Mouse (Mus musculus) lung, postnatal 10 days (tissue): ENCODE data around the gene Spaca3.

Source experiments
- DNase-seq: peaks from one replicate; pipeline ENCODE4 v3.0.0; 2021

Spaca3 gene

DNA sequence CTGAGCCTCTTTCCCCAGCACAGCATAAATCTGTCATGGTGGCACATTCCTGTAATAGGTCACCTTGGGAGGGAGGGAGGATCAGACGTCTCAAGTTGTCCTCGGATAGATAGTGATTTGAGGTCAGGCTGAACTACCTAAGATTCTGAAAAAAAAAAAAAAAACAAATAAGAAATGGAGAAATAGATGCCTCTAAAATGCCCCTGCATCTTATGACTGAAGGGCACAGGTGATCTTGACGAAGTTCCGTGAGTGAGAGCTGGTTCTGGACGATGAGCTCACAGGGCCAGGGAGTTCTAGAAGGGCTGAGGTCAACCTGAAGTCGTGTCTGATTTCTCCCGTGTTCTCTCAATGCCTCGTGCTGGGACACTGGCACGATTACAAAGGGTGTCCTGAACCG lies at the start of gene Spaca3:
Spaca3 (plus strand) TSS at position 301 of the 400 bp plus-strand sequence.
- DNase-seq, result no peak

DNA sequence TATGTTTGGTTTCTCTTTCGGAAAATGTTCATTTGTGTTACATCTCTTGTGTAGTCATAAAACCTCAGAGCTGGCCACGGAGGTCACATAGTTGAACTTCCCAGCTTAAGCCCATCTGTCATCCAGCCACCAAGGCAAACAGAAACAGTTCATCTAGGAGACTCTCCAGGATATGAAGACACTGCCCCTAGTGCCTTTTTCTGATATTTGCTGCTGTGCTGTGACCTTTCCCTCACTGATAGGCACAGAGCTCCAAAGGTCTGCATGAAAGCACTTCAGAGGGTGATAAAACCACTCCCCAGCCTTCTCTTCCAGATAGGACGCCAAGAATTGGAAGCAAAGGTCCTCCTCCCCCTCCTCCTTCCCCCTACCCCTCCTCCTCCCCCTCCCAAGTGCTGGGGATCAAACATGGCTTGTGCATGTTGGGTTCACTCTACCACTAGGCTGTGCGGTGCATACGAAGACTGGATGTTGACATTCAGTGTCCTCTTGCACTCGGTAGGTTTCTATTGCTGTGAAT lies 49.6 kb upstream of the Spaca3 start:
- DNase-seq, result peak; percentile 75

DNA sequence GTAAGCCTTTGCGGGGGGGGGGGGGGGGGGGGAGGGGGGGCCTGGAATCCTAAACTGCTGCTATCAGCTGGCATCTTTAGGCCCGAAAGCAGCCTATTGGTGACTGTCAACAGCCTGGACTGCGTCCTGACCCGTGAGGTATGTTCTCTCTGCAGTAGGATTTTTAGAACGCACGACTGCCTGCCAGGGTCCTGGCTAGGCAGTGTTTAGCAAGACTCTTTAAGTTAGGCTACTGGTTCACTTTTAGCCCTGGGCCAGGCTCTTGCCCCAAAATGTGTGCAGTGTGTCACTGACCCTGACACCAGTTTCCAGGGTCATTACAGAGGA lies 48.5 kb upstream of the Spaca3 start:
- DNase-seq, result no peak

DNA sequence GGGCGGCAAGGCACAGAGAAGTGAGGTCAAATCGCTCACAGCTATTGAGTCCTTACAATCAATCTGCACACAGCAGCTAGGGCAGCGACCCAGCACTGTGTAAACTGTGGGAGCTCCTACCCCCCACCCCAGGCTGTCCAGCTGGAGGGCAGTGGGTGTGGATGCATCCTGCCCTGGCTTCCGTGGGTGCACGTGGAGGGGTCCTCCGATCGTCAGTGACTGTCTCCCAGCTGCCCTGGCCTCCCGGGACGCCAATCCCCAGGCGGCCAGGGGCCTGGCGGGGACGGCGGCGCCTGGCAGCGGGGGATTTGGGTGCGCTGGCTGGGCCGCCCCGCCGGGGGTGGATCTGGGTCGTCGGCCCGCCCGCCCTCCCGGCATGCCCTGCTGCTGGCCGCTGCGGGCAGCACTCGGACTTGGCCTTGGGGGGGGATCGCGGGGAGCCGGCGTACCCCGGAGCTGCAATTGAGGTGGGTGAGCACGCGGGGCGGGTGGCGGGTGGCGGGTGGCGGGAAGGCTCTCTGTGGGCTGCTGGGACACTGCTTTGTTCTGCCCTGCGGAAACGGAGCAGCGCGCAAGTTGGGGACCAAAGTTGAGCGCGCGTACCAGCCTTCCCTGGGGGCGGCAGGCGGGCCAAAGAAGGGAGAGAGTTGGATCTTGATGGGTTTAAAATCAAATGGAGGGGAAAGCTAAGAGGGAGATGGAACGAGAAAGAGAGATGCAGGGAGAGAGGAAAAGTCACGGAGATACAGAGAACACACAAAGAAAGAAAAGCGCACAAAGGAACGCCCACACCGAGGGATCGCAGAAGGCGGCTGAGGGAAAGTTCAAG lies 48.0 kb upstream of the Spaca3 start, which contains the start of gene Tmem98:
Tmem98 (plus strand) TSS at position 183 of the 829 bp plus-strand sequence.
- DNase-seq, result peak; percentile 73

DNA sequence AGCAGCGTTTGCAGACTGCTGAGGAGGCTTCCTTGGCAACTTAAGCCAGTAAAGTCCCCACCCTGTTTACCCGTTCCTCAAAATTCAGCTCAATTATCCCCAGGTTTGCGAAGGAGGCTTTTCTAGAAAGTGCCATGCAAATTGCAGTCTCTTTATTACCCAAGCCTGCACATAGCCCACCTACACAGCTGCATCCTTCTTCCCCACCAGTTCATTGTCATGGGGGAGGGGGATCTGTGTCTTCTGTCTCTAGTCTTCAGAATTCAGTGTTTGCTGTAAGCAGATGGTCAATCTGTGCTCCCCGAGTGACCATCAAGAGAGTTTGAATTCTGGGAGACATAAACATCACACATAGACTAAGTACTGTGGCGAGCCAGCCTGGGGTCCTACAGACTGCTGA lies 47.0 kb upstream of the Spaca3 start:
- DNase-seq, result no peak

DNA sequence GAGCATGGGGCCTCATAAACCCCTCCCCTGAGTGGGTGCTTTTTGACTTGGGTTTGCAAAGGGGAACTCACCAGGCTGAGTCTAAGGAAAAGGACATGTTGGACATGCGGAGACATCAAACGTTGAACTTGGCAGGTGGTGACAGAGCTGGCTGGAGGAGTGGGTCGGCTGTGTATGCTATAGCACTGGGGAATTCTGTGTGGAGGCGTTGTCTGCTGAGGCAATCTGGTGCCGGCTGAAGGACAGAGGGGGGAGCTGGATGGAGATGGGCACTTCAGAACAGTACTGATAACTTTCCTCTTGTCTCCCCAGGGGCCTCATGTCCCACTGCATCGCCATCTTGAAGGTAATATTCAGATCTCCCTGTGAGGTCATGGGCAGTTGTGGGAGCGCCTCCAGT lies 42.8 kb upstream of the Spaca3 start:
- no peak for DNase-seq

DNA sequence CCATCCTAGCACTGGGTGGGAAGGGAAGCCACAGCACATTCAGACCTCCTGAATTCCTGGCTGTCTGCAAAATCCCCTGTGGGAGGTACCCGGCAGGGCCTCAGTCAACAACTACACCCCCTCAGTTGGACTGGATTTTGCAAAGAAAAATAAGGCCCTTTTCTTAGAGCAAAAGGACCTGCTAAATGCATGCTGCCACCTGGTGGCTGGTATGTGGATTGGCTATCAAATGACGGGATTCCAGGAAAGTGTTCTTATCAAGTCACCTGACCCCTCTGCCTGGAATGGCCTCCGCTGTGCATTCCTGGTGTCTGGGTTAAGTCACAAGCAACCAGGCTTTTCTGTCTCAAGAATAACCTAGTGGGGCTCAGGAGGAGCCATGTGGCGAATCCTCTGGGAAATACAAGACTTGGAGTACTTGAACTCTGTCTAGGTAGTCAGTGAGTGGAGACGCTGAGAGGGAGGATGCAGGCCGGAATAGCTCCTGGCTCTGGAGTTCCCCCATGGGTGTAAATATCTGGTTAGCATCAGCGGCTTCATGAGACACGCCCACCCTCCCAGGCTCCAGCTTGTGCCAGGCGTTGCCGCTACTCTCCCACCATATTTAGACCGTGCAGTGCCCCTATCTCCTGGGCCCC lies 40.0 kb upstream of the Spaca3 start:
- DNase-seq, result peak; percentile 91

DNA sequence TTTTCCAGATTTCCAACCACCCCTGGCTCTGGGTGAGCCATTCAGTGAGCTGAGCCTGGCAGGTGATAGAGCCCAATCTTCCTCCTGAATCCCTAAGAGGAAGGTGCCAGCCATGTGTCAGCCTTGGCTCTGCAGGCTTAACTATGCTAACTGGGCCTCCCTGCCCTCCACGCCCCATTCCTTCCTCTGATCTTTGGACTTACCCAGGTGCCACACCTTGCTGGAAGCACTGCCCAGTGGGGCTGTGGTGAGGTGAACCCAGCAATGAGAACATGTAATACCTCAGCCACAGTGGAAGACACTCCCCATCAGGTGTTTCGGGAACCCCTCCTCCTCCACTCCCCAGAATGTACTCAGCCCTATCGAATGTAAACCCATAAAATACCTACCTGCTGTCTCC lies 38.1 kb upstream of the Spaca3 start:
- DNase-seq, result peak; percentile 33

DNA sequence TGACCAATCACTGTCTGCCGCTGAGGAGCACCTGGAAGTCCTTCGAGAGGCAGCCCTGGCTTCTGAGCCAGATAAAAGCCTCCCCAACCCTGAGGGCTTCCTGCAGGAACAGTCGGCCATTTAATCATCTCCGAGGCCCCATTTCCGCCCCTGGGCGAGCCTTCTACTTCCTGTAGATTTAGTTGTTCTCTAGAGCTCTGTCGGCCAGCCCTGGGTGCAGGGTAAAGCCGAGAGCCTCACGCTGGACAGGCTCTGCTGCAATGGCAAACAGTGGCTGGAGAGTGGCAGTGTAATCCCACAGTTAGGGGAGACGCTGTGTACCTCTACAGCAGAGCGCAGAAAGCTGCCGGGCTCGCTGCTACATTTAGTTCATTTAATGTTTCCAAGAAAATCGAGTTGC lies 36.9 kb upstream of the Spaca3 start:
- peak; percentile 63 for DNase-seq

DNA sequence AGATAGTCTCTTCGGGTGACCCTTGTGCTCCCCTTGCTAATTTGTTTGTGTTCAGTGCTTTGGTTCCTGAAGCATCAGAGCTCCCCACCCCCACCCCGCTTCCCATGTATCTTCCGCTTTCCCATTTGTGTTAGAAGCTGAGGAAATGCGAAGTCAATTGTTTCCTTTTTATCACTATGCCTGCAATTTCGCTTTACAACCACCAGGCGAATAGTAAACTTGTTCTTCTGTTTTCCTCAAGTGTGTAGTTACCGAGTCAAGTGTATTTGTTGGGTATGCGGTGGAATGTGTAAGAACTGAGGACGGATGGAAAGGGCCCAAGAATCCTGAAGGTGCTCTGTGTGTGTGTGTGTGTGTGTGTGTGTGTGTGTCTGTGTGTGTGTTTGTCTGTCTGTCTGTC lies 36.4 kb upstream of the Spaca3 start:
- no peak for DNase-seq

DNA sequence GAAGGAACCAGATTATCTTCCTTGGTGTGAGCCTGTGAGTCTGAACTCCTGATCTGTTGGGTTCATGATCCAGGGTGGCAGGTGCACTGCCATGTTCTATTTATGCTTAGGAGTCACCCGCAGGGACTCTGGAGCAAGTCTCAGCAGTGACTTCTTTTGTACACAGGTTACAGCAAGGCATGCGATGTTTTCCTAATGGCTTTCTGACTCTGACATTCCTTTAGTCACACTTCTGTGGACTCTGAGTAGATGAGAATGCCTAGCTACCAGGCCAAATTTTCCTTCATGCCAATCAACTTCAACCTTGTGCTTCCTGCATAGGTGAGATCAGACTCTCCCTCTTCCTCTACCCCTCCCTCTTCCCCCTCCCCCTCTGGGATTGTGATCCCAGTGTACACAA lies 22.8 kb upstream of the Spaca3 start:
- DNase-seq, result no peak

DNA sequence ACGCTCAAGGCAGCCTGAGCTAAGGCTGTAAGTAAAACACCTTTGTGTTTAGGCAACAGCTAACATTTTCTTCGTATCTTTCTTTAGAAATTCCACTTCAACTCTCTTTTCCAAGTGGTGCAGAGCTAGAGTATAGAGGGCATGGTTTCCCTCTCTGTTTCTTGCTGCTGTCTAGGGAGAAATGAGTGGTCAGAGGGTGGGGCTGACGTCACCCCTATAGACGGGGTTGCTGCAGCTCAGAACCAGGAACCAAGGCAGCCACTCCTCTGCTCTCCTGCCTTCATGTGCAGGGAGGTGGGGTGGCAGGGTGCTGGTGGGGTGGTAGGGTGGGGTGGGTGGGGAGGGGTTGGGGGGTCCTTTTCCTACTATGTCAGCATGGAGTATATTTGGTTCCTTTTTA lies 22.3 kb upstream of the Spaca3 start:
- DNase-seq, result no peak

DNA sequence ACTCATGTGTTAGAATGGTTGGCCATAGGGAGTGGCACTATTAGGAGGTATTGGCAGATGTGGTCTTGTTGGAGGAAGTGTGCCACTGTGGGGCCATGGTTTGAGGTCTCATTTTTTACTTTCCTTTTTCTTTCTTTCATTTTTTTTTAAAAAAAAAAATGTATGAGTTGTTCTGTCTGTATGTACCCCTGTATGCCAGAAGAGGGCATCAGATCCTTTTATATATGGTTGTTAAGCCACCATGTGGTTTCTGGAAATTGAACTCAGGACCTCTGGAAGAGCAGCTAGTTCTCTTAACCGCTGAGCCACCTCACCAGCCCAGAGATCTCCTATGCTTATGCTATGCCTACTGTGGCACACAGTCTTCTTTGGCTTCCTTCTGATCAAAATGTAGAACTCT lies 19.4 kb upstream of the Spaca3 start:
- DNase-seq, result no peak

DNA sequence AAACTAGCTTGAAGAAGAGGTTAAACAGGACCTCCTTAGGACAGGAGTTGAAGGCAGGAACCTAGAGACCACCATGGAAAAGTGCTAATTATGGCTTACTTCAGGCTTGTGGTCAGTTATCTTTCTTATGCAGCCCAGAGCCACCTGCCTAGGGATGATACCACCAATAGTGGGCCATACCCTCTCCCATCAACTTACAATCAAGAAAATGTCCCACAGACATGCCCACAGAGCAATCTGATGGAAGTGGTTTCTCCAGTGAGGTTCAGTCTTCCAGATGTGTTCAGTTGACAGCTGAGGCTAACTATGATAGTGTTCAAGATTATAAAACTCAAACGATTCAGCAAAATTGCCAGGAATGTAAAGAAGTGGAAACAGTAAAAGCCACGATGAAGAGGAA lies 14.7 kb upstream of the Spaca3 start:
- no peak for DNase-seq

DNA sequence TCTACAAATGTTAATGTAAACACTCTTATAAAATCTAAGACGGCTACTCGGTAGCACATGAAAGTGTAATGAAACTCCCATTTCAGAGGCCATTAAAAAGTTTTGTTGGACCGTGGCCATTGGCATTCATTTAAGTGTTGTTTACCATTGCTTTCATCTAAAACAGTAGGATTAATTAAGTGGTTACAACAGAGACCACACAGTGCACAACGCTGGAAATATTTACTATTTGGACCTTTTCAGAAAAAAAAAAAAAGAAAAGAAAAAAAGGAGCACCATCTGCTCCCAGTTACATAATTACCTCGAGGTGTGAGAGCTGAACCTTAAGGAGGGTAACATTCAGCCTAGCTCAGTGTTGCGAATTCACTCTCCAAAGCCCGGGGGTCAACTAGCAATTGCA lies 12.7 kb upstream of the Spaca3 start:
- peak; percentile 63 for DNase-seq

DNA sequence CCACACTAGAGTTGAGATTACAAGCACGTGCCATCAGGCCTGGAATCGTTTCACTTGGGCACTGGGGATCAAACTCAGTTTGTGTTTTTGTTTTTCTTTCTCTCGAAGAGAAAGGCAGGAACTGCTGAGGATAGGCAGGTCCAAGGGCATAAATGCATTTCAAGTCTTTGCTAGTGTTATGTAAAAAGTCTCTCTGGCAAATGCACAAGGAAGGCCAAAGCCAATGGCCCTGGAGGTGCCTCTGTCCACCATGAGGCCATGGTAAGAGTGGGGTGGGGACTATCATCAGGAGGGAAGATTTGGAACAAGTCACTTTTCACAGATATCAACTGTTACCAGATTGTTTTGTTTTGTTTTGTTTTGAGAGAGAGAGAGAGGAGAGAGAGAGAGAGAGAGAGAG lies 12.1 kb upstream of the Spaca3 start:
- DNase-seq, result peak; percentile 9

DNA sequence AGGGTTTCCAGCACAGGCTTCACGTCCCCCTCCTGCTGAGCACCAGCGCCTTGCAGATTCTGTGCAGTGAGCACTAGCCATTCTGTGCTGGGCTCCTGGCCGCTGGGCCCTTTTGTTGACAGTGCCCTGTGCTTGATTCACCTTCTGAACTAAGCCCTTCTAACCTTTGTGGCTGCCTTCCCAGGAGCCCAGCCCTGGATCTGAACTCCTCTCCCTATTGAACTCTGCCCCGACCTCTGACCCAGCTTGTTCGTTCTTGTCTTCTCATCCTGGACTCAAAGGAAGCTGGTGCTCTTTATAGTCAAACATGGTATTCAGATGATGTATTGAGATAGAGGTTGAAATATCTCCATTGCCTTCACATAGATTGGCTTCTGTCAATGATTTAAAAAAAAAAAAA lies 10.0 kb upstream of the Spaca3 start:
- no peak for DNase-seq

DNA sequence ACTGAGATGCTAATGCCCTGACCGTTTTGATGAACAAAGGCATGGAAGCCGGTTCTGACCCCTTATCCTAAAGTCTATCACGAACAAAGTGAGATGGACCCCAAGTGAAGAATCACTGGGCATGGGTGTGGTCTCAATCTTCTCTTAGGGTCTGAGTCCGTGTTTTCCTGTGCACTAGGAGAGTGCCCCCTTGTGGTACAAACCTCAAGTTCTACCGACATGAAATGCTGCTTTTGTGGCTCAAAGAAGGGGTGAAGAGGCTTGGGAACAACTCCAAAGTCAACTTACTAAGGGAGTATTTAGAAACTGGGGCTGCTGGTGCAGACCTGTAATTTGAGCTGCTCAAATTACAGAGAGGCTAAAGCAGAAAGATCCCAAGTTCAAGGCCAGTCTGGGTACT lies 6.3 kb upstream of the Spaca3 start:
- peak; percentile 60 for DNase-seq

DNA sequence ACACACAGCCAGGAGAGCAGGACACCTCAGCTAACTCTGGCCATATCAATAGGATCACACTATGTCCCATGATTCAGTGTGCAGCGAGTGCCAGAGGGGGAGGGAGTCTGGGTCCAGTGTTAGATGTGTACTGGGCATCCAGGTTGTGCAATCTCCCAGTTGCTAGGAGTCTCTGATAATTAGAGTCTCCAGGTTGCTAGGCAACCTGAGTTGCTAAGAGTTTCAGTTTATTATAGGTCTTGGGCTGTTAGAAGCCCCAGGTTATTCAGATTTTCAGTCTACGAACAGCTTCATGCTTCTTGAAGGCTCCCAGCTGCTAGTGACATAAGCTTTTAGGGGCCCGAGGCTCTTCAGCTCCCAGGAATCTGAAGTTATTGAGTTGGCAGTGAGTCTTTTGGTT lies 5.2 kb upstream of the Spaca3 start:
- DNase-seq, result peak; percentile 30

DNA sequence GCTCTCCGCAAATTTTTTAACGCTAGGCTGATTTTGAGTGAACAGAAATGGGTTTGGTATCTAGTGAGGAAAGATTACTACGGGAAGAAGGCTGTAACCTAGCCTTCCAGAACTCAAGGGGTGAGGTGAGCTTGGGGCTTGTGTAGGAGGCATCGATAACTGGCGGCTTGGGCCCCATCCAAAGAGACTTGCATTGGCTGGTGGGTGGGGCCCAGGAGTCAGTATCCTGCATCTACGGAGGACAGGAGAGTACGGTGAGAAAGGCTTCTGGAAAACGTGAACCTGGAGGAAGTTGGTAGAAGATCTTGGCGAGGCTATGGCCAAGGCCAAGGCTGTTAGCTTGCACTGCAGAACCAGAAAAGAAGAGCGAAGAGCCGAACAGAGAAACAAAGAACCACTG lies 3.7 kb upstream of the Spaca3 start:
- DNase-seq, result no peak

DNA sequence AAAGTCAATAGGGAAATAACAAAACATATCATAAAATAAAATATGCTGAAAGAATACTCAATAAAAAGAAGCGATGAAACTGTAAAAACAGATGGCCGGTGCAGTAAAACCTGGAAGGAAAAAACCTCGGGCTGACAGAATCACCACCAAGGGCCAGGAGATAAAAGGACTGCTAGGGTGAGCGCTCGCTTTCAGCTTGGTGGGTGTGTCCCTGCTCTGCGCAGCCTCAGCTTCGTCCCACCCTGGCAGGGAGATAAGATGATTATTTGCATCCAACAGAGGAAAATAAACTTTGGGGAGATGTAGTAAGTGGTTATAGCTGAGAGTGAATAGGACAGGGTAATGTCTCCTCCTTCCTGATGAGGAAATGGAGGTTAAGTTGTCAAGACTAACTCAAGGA lies 3.3 kb upstream of the Spaca3 start:
- no peak for DNase-seq

DNA sequence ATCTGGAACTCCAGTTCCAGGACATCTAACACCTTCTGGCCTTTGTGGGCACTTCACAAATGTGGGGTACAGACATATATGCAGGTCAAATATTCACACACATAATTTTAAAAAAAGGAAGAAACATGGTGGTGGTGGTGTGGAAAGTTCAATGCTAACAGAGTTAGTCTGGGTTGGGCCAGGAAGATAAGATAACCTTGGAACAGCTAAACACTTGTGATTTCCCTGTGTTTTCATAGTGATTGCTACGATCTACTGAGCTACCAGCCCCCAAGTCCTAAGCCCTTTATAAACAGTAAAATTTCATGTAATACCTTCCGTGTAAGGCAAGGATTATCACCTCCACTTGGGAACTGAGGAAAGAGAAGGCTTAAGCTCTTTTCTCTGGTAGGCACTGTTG lies 1.3 kb upstream of the Spaca3 start:
- DNase-seq, result no peak

DNA sequence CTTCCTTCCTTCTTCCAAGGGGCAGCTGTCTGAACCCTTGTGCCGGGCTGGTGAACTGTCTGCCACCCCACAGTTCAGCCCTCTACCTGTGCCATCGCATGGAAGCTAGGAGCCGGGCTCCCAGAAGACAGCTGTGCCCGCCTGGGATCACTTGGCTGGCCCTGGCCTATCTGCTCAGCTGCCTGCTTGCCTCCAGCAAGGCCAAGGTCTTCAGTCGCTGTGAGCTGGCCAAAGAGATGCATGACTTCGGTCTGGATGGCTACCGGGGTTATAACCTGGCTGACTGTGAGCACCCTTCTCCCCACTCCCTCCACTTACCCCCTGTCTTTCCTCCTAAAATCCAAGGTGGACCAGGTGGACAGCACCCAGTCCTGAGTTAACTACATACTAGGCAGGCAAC lies 4.8 kb downstream of the Spaca3 start:
- DNase-seq, result no peak

DNA sequence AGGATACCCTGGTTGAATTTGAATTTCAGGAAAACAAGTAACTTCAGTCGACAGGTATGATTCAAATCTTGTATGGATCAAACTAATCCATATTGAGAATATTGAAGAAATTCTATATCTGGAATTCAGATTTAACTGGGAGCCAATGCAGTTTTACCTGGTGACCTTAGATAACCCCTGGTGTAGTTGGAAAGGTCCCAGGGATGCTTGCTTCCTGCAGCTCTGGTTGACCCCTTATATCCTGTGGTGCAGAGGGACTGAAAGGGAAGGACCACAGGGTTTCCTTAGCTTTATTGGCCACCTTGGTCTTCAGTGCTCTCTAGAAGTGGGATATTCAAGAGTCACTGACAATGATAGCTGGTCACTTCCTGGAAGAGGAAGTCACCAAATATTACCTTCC lies 9.9 kb downstream of the Spaca3 start:
- no peak for DNase-seq
